Mouse (Mus musculus): Measurements from ENCODE around the gene Rmdn2. TPM values are rescaled to one million over a fixed set of nuclear protein-coding genes. Genes with fewer than 3 reads are reported as not detected.

Rmdn2 gene
- polyA plus RNA-seq (2014; fragmentation: Nextera tagmentation; extraction: Ambion mirVana), result 13.3 and 17.0 TPM in 2 replicates

- 76% methylated on average over 4 of the region's 4 CpGs for WGBS
- ATAC-seq (ENCODE audit: insufficient read depth), result no peak
- no peak for TF ChIP-seq CTCF (IDR thresholded peaks at IDR 0.05; ENCODE audit: low read depth)
- H3K36me3 ChIP-seq (ENCODE audit: insufficient read depth), result no peaks in the 10 kb centered on the region
- H3K27ac ChIP-seq (ENCODE audit: low read depth), result no peak within 1 kb of the TSS
- H3K4me2 ChIP-seq, result no peak within 1 kb of the TSS
- no peak within 1 kb of the TSS for H3K9ac ChIP-seq
- H3K4me3 ChIP-seq (ENCODE audit: low read depth, low read length), result no peak within 1 kb of the TSS
- no peaks in the 10 kb centered on the region for H3K27me3 ChIP-seq (ENCODE audit: insufficient read depth, low read length)
- no peaks in the 10 kb centered on the region for H3K9me3 ChIP-seq (ENCODE audit: low read depth, low read length)
- no peak for DNase-seq
- no peaks in the 10 kb centered on the region for H3K4me1 ChIP-seq (ENCODE audit: insufficient read depth)
These were observed at the start of gene Rmdn2 for GRCm38 (mm10) chr17:79611545-79611944. Gene Rmdn2 (plus strand): TSS chr17:79611863.

- no peak overlapping the region for H3K4me3 ChIP-seq (ENCODE audit: low read depth, low read length)
- H3K9ac ChIP-seq, result no peak overlapping the region
- H3K27ac ChIP-seq (ENCODE audit: low read depth), result no peak overlapping the region
- no peak for ATAC-seq (ENCODE audit: insufficient read depth)
- TF ChIP-seq CTCF (IDR thresholded peaks at IDR 0.05; ENCODE audit: low read depth), result no peak
- H3K4me1 ChIP-seq (ENCODE audit: insufficient read depth), result peaks cover 5% of the 10 kb centered on the region; the same call in 1 of the 2 replicates
- H3K9me3 ChIP-seq (ENCODE audit: low read depth, low read length), result peaks cover 17% of the 10 kb centered on the region; the same call in 1 of the 2 replicates
- no peaks in the 10 kb centered on the region for H3K27me3 ChIP-seq (ENCODE audit: insufficient read depth, low read length)
- H3K36me3 ChIP-seq (ENCODE audit: insufficient read depth), result no peaks in the 10 kb centered on the region
- DNase-seq, result peak; percentile 15
- 63% methylated on average over 7 of the region's 7 CpGs for WGBS
- no peak overlapping the region for H3K4me2 ChIP-seq
These were observed 48.5 kb upstream of the Rmdn2 start for GRCm38 (mm10) chr17:79563067-79563620.

GRCm38 (mm10) chr17:79563721-79564120 lies 47.9 kb upstream of the Rmdn2 start:
- Histone ChIP-seq H3K27me3 (ENCODE audit: insufficient read depth, low read length) (no peaks in the 10 kb centered on the region), H3K4me1 (ENCODE audit: insufficient read depth) (peaks cover 5% of the 10 kb centered on the region; the same call in 1 of the 2 replicates), H3K9me3 (ENCODE audit: low read depth, low read length) (peaks cover 17% of the 10 kb centered on the region; the same call in 1 of the 2 replicates), H3K27ac (ENCODE audit: low read depth) (0 out of 2 replicates have a peak overlapping the region, but pooled peaks have one; percentile 13), H3K9ac (no peak overlapping the region), H3K4me3 (ENCODE audit: low read depth, low read length) (no peak overlapping the region), H3K4me2 (no peak overlapping the region), H3K36me3 (ENCODE audit: insufficient read depth) (no peaks in the 10 kb centered on the region)
- WGBS, result 43% methylated on average over 2 of the region's 2 CpGs
- DNase-seq (no peak), ATAC-seq (ENCODE audit: insufficient read depth) (no peak)
- no peak for TF ChIP-seq CTCF (IDR thresholded peaks at IDR 0.05; ENCODE audit: low read depth)

GRCm38 (mm10) chr17:79565241-79565961 lies 46.3 kb upstream of the Rmdn2 start:
- ATAC-seq (ENCODE audit: insufficient read depth), result peak; percentile 86
- Histone ChIP-seq H3K36me3 (ENCODE audit: insufficient read depth) (no peaks in the 10 kb centered on the region), H3K4me2 (no peak overlapping the region), H3K9ac (no peak overlapping the region), H3K27me3 (ENCODE audit: insufficient read depth, low read length) (no peaks in the 10 kb centered on the region), H3K9me3 (ENCODE audit: low read depth, low read length) (peaks cover 9% of the 10 kb centered on the region; the same call in 1 of the 2 replicates), H3K27ac (ENCODE audit: low read depth) (peak overlapping the region; percentile 55), H3K4me1 (ENCODE audit: insufficient read depth) (peaks cover 5% of the 10 kb centered on the region; the same call in 1 of the 2 replicates), H3K4me3 (ENCODE audit: low read depth, low read length) (no peak overlapping the region)
- peak; percentile 64 for DNase-seq
- 22% methylated on average over 9 of the region's 9 CpGs for WGBS
- no peak for TF ChIP-seq CTCF (IDR thresholded peaks at IDR 0.05; ENCODE audit: low read depth)

GRCm38 (mm10) chr17:79568401-79568800 lies 43.3 kb upstream of the Rmdn2 start:
- TF ChIP-seq CTCF (IDR thresholded peaks at IDR 0.05; ENCODE audit: low read depth), result peak; percentile 49
- DNase-seq (peak; percentile 78), ATAC-seq (ENCODE audit: insufficient read depth) (no peak)
- Histone ChIP-seq H3K4me3 (ENCODE audit: low read depth, low read length) (no peak overlapping the region), H3K27ac (ENCODE audit: low read depth) (no peak overlapping the region), H3K36me3 (ENCODE audit: insufficient read depth) (no peaks in the 10 kb centered on the region), H3K9me3 (ENCODE audit: low read depth, low read length) (no peaks in the 10 kb centered on the region), H3K4me1 (ENCODE audit: insufficient read depth) (peaks cover 5% of the 10 kb centered on the region; the same call in 1 of the 2 replicates), H3K27me3 (ENCODE audit: insufficient read depth, low read length) (no peaks in the 10 kb centered on the region), H3K4me2 (no peak overlapping the region), H3K9ac (no peak overlapping the region)
- WGBS, result 83% methylated on average over 1 of the region's 1 CpGs

- H3K4me1 ChIP-seq (ENCODE audit: insufficient read depth), result no peaks in the 10 kb centered on the region
- 74% methylated on average over 7 of the region's 7 CpGs for WGBS
- H3K36me3 ChIP-seq (ENCODE audit: insufficient read depth), result no peaks in the 10 kb centered on the region
- no peaks in the 10 kb centered on the region for H3K27me3 ChIP-seq (ENCODE audit: insufficient read depth, low read length)
- DNase-seq (no peak), ATAC-seq (ENCODE audit: insufficient read depth) (no peak)
- H3K9ac ChIP-seq, result no peak overlapping the region
- no peak overlapping the region for H3K4me2 ChIP-seq
- no peak for TF ChIP-seq CTCF (IDR thresholded peaks at IDR 0.05; ENCODE audit: low read depth)
- H3K9me3 ChIP-seq (ENCODE audit: low read depth, low read length), result no peaks in the 10 kb centered on the region
- H3K4me3 ChIP-seq (ENCODE audit: low read depth, low read length), result no peak overlapping the region
- H3K27ac ChIP-seq (ENCODE audit: low read depth), result no peak overlapping the region
These were observed 33.3 kb upstream of the Rmdn2 start for GRCm38 (mm10) chr17:79578328-79578727.

GRCm38 (mm10) chr17:79580264-79580920 lies 31.3 kb upstream of the Rmdn2 start:
- peak; percentile 88 for ATAC-seq (ENCODE audit: insufficient read depth)
- Histone ChIP-seq H3K27ac (ENCODE audit: low read depth) (no peak overlapping the region), H3K36me3 (ENCODE audit: insufficient read depth) (no peaks in the 10 kb centered on the region), H3K27me3 (ENCODE audit: insufficient read depth, low read length) (no peaks in the 10 kb centered on the region), H3K9ac (no peak overlapping the region), H3K4me3 (ENCODE audit: low read depth, low read length) (no peak overlapping the region), H3K9me3 (ENCODE audit: low read depth, low read length) (no peaks in the 10 kb centered on the region), H3K4me1 (ENCODE audit: insufficient read depth) (no peaks in the 10 kb centered on the region), H3K4me2 (no peak overlapping the region)
- WGBS, result 64% methylated on average over 6 of the region's 6 CpGs
- peak; percentile 95 for DNase-seq
- peak; percentile 95 for TF ChIP-seq CTCF (IDR thresholded peaks at IDR 0.05; ENCODE audit: low read depth)
